Mouse (Mus musculus): ENCODE data around the gene Zfp663. TPM values are rescaled to one million over a fixed set of nuclear protein-coding genes. Genes with fewer than 3 reads are reported as not detected.

Zfp663 gene
- polyA plus RNA-seq, 1 experiment from 2014 or later = 6.2 TPM

DNA sequence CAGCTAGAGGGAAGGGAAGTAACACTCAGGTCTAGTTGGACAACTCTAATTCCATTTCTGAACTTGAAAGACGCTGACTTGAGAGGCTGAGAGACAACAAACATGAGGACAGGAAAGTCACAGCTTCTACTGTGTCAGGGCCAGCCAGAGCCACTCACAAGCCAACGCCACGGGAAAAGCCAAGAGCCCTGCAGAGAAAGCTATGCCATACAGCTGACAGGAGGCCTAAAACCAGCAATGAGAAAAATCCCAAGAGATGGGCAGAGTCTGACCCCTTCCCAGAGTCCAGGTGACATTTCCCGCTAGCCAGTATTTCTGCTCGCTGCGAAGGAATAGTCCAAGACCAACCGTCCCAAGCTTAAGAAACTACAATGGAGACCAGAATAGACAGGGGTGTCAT lies 49.6 kb downstream of the Zfp663 start:
- Histone ChIP-seq H3K36me3 (replicated peaks; ENCODE audit: control insufficient read depth, insufficient read depth) (peaks cover 20% of the 10 kb centered on the region), H3K9ac (no peak overlapping the region), H3K9me3 (ENCODE audit: control insufficient read depth, low read length) (no peaks in the 10 kb centered on the region), H3K4me3 (replicated peaks; ENCODE audit: low read length) (no peak overlapping the region), H3K27ac (no peak overlapping the region), H3K4me1 (replicated peaks; ENCODE audit: control insufficient read depth, insufficient read depth, low read length) (peaks cover 46% of the 10 kb centered on the region), H3K27me3 (ENCODE audit: control insufficient read depth, insufficient read depth, low read length) (no peaks in the 10 kb centered on the region), H3K4me2 (replicated peaks) (no peak overlapping the region)
- WGBS = 83% methylated on average over 7 of the region's 7 CpGs
- DNase-seq (ENCODE audit: low spot score) (no peak), ATAC-seq (ENCODE audit: low FRiP score) (no peak)

DNA sequence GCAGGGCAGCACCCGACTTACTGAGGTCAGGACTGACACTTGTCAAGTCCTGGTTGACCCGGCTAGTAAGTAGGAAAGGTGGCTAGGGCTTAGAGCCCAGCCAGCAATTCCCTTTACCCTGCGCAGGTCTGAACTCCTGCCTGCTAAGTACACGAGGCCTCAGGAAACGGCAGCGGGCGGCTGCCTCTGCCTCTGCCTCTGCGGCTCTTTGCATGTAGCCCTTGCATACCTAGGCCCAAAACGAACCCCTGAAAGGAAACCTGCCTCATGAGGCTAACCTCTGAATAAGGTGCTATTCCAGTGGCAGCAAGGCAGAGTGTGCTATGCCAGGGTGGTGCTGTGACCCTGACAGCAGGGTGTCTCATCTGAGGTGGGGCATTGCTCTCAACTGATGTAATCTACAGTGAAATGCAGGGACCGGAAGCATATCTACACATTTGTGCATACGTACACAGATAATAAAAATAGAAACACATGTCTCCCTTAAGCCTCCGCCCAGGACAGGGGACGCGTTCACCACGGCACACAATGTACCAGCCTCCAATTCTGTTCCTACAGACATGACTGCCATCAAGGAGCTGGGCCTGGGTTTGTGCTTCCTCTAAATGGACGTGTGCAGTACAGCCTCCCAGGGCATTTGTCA lies 50.8 kb downstream of the Zfp663 start:
- DNase-seq (ENCODE audit: low spot score) = no peak
- H3K27ac ChIP-seq = peak overlapping the region; percentile 91
- H3K9me3 ChIP-seq (ENCODE audit: control insufficient read depth, low read length) = no peaks in the 10 kb centered on the region
- no peak for ATAC-seq (ENCODE audit: low FRiP score)
- peak overlapping the region; percentile 33 for H3K4me2 ChIP-seq (replicated peaks)
- H3K9ac ChIP-seq = peak overlapping the region; percentile 49
- peaks cover 42% of the 10 kb centered on the region for H3K4me1 ChIP-seq (replicated peaks; ENCODE audit: control insufficient read depth, insufficient read depth, low read length)
- no peaks in the 10 kb centered on the region for H3K27me3 ChIP-seq (ENCODE audit: control insufficient read depth, insufficient read depth, low read length)
- peaks cover 29% of the 10 kb centered on the region for H3K36me3 ChIP-seq (replicated peaks; ENCODE audit: control insufficient read depth, insufficient read depth)
- 36% methylated on average over 16 of the region's 16 CpGs for WGBS
- no peak overlapping the region for H3K4me3 ChIP-seq (replicated peaks; ENCODE audit: low read length)

DNA sequence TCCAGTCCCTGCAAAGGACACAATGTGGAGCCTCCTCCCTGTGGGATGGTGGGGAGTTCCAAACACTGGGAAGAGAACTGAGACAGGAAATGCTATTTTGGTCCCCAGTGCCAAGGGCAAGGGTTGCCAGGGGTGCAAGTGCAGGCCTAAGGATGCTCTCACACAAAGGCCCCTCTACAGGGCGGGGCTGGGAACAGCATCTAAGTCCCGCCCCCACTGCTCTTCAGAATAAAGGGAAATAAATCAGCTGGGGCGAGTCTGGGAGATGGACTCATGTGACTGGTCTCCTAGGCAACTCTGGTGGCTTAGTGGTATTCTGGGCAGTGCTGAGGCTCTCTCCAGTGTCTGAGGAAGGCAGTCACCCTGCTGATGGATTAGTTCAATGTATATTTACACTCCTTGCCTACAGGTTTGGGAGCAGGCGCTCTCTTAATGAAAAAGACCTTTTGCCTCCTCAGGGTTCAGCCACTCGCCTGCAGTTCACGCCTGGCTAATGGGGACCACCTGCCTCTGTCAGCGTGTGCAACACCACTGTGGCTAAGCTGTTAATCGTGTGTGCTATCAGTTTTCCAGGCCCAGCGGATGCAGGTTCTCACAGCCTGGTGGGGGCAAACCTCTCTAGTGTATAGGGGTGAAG lies 51.6 kb downstream of the Zfp663 start:
- Histone ChIP-seq H3K4me3 (replicated peaks; ENCODE audit: low read length) (no peak overlapping the region), H3K4me2 (replicated peaks) (peak overlapping the region; percentile 33), H3K9ac (peak overlapping the region; percentile 53), H3K27me3 (ENCODE audit: control insufficient read depth, insufficient read depth, low read length) (no peaks in the 10 kb centered on the region), H3K4me1 (replicated peaks; ENCODE audit: control insufficient read depth, insufficient read depth, low read length) (peaks cover 39% of the 10 kb centered on the region), H3K9me3 (ENCODE audit: control insufficient read depth, low read length) (no peaks in the 10 kb centered on the region), H3K36me3 (replicated peaks; ENCODE audit: control insufficient read depth, insufficient read depth) (peaks cover 36% of the 10 kb centered on the region), H3K27ac (peak overlapping the region; percentile 91)
- ATAC-seq (ENCODE audit: low FRiP score) (peak; percentile 89), DNase-seq (ENCODE audit: low spot score) (peak; percentile 78)
- 3% methylated on average over 9 of the region's 9 CpGs for WGBS

DNA sequence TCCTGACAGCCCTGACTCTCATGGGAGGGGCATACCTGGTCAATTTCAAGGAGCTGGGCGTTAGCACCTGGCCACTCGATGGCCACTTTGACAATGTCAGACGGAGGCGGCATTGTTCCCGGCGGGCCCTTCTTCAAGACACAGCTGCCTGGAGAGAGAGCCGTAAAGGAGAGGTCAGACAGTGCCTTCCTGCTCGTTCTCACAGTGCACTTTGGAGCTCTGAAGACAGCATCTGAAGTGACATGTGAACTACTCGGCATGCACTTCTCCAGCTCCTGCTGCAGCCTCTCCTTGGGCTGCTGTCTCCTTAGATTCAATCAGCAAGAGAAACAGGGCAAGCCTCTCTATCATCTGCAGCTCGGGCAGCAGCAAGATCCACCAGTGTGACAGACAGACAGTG lies 52.3 kb downstream of the Zfp663 start:
- peak overlapping the region; percentile 33; the same call in 1 of the 2 replicates for H3K4me2 ChIP-seq (replicated peaks)
- H3K36me3 ChIP-seq (replicated peaks; ENCODE audit: control insufficient read depth, insufficient read depth) = peaks cover 43% of the 10 kb centered on the region
- ATAC-seq (ENCODE audit: low FRiP score) = no peak
- peaks cover 34% of the 10 kb centered on the region for H3K4me1 ChIP-seq (replicated peaks; ENCODE audit: control insufficient read depth, insufficient read depth, low read length)
- no peaks in the 10 kb centered on the region for H3K9me3 ChIP-seq (ENCODE audit: control insufficient read depth, low read length)
- 22% methylated on average over 10 of the region's 10 CpGs for WGBS
- peak overlapping the region; percentile 91 for H3K27ac ChIP-seq
- no peak for DNase-seq (ENCODE audit: low spot score)
- peak overlapping the region; percentile 53 for H3K9ac ChIP-seq
- no peak overlapping the region for H3K4me3 ChIP-seq (replicated peaks; ENCODE audit: low read length)
- H3K27me3 ChIP-seq (ENCODE audit: control insufficient read depth, insufficient read depth, low read length) = no peaks in the 10 kb centered on the region

DNA sequence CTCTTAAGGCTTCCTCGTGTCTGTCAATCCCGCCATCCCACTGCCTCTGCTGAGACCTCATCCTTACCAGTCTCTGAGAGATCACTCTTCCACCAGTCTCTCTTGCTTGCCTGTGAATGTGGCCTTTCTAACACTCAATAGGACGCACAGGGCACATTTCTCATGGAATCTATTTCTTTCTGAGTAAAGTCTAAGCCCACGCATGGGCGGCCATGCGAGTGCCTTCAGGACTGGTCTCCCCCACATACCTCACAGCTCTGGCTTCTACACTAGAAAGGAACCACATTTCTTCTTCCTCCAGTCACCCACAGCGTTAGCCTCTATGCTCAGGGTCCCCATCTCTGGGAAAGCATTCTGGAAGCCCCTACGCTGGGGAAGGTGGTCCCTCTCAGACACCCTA lies 54.3 kb downstream of the Zfp663 start:
- Histone ChIP-seq H3K4me1 (replicated peaks; ENCODE audit: control insufficient read depth, insufficient read depth, low read length) (peaks cover 46% of the 10 kb centered on the region), H3K9me3 (ENCODE audit: control insufficient read depth, low read length) (no peaks in the 10 kb centered on the region), H3K9ac (no peak overlapping the region), H3K4me3 (replicated peaks; ENCODE audit: low read length) (no peak overlapping the region), H3K27ac (no peak overlapping the region), H3K36me3 (replicated peaks; ENCODE audit: control insufficient read depth, insufficient read depth) (peaks cover 59% of the 10 kb centered on the region), H3K4me2 (replicated peaks) (no peak overlapping the region), H3K27me3 (ENCODE audit: control insufficient read depth, insufficient read depth, low read length) (no peaks in the 10 kb centered on the region)
- DNase-seq (ENCODE audit: low spot score) (no peak), ATAC-seq (ENCODE audit: low FRiP score) (no peak)
- WGBS = 79% methylated on average over 8 of the region's 8 CpGs

DNA sequence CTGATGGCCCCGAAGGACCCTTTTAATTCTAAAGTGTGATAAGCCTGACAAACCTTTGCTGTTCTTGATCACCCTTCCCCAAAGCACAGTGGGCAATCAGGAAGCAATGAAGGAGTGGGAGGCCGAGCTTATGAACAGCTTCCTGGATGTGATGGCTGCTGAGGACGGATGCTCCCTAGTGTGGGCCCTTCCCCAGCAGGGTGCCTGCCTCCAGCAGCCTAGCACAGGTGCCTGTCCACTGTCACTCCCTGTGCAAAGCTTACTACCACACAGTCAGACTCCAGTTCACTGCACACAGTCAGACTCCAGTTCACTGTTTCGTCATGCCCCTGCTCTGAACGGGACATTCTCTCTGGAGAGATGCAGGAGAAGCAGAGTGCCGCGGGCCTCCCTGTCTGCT lies 56.1 kb downstream of the Zfp663 start:
- H3K4me2 ChIP-seq (replicated peaks) = no peak overlapping the region
- 73% methylated on average over 7 of the region's 7 CpGs for WGBS
- no peak overlapping the region for H3K27ac ChIP-seq
- H3K4me1 ChIP-seq (replicated peaks; ENCODE audit: control insufficient read depth, insufficient read depth, low read length) = peaks cover 33% of the 10 kb centered on the region
- no peaks in the 10 kb centered on the region for H3K9me3 ChIP-seq (ENCODE audit: control insufficient read depth, low read length)
- no peaks in the 10 kb centered on the region for H3K27me3 ChIP-seq (ENCODE audit: control insufficient read depth, insufficient read depth, low read length)
- H3K36me3 ChIP-seq (replicated peaks; ENCODE audit: control insufficient read depth, insufficient read depth) = peaks cover 76% of the 10 kb centered on the region
- DNase-seq (ENCODE audit: low spot score) (no peak), ATAC-seq (ENCODE audit: low FRiP score) (no peak)
- H3K9ac ChIP-seq = no peak overlapping the region
- no peak overlapping the region for H3K4me3 ChIP-seq (replicated peaks; ENCODE audit: low read length)

DNA sequence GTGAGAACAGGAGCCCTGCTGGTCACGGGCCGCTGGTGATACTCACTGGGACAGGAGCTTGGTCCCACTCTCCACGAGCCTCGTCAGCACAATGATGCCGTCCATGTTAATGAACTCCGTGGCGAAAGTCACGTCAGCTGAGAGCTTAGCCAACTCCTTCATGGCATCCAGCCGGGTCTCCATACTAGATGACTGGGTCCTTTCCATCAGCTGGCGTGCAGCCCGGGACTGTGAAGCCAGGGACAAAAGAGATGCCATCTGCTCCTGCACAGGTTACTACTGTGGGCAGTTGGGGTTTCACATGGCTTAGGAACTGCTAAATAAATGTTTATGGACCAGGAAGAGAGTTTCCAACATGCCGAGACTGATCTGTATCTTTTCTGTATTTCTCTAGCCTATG lies 57.0 kb downstream of the Zfp663 start:
- peaks cover 25% of the 10 kb centered on the region for H3K4me1 ChIP-seq (replicated peaks; ENCODE audit: control insufficient read depth, insufficient read depth, low read length)
- H3K36me3 ChIP-seq (replicated peaks; ENCODE audit: control insufficient read depth, insufficient read depth) = peaks cover 84% of the 10 kb centered on the region
- H3K9ac ChIP-seq = no peak overlapping the region
- no peaks in the 10 kb centered on the region for H3K27me3 ChIP-seq (ENCODE audit: control insufficient read depth, insufficient read depth, low read length)
- WGBS = 50% methylated on average over 12 of the region's 12 CpGs
- ATAC-seq (ENCODE audit: low FRiP score) (peak; percentile 52; the same call in 1 of the 2 replicates), DNase-seq (ENCODE audit: low spot score) (peak; percentile 67)
- no peak overlapping the region for H3K4me3 ChIP-seq (replicated peaks; ENCODE audit: low read length)
- H3K9me3 ChIP-seq (ENCODE audit: control insufficient read depth, low read length) = no peaks in the 10 kb centered on the region
- 0 out of 2 replicates have a peak overlapping the region, but pooled peaks have one; percentile 34 for H3K27ac ChIP-seq
- no peak overlapping the region for H3K4me2 ChIP-seq (replicated peaks)

DNA sequence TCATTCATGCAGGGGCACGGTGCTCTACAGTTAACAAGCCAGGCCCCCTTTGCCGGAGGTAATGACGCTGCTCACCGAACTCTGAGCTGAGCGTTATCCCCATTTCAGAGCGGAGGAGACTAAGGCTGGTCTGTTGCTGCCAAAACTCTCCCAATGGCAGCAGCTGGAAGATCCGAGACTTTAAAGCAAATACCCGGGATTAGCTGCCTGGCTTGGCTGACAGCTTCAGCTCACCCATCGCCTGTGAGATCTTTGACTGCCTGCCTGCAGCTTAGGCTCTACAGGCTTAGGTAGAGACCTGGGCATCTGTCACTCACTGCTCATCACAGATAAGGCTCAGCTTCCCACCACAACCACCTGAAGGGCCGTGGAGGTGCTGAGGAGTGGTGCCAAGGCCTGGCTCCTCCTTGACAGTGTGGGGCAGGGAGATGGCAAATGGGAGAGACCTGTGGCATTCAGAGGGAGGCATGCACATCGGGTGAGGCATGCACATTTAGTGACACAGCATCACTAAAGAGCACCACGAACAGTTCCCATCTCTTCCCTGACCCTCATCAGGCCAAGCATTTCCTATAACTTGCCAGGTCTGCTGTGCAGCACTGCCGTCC lies 57.6 kb downstream of the Zfp663 start:
- DNase-seq (ENCODE audit: low spot score) = no peak
- Histone ChIP-seq H3K9ac (peak overlapping the region; percentile 44), H3K36me3 (replicated peaks; ENCODE audit: control insufficient read depth, insufficient read depth) (peaks cover 84% of the 10 kb centered on the region), H3K4me1 (replicated peaks; ENCODE audit: control insufficient read depth, insufficient read depth, low read length) (peaks cover 18% of the 10 kb centered on the region), H3K27ac (peak overlapping the region; percentile 49; the same call in 1 of the 2 replicates), H3K9me3 (ENCODE audit: control insufficient read depth, low read length) (no peaks in the 10 kb centered on the region), H3K27me3 (ENCODE audit: control insufficient read depth, insufficient read depth, low read length) (no peaks in the 10 kb centered on the region), H3K4me3 (replicated peaks; ENCODE audit: low read length) (no peak overlapping the region), H3K4me2 (replicated peaks) (no peak overlapping the region)
- 44% methylated on average over 13 of the region's 13 CpGs for WGBS
- 0 out of 2 replicates have a peak, but pooled peaks have one; percentile 10 for ATAC-seq (ENCODE audit: low FRiP score)

DNA sequence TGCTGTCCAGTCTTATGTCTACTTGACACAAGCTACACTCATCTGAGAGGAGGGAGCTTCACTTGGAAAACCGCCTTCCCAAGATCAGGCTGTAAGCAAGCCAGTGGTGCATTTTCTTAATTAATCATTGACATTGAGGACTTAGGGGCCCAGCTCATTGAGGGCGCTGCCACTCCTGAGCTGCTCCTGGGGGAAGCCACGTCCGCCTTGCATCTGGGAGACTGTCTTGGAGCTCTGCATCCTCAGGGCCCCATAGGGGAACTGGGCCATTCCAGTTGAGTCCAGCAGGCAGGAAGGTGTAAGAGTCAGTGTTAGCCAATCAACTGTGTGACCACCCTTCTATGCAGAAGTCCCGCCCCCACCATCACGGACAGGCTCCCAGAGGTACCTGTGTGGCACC lies 60.7 kb downstream of the Zfp663 start:
- Histone ChIP-seq H3K9ac (no peak overlapping the region), H3K36me3 (replicated peaks; ENCODE audit: control insufficient read depth, insufficient read depth) (peaks cover 86% of the 10 kb centered on the region), H3K27ac (no peak overlapping the region), H3K4me2 (replicated peaks) (no peak overlapping the region), H3K9me3 (ENCODE audit: control insufficient read depth, low read length) (no peaks in the 10 kb centered on the region), H3K4me3 (replicated peaks; ENCODE audit: low read length) (no peak overlapping the region), H3K4me1 (replicated peaks; ENCODE audit: control insufficient read depth, insufficient read depth, low read length) (peaks cover 16% of the 10 kb centered on the region), H3K27me3 (ENCODE audit: control insufficient read depth, insufficient read depth, low read length) (no peaks in the 10 kb centered on the region)
- 87% methylated on average over 6 of the region's 6 CpGs for WGBS
- ATAC-seq (ENCODE audit: low FRiP score) (no peak), DNase-seq (ENCODE audit: low spot score) (no peak)
